Mouse (Mus musculus): ENCODE measurements around the gene Fam111a.
A peak's percentile ranks its signal among the peaks of the same experiment; 100 is the strongest.

The Fam111a gene

DNA sequence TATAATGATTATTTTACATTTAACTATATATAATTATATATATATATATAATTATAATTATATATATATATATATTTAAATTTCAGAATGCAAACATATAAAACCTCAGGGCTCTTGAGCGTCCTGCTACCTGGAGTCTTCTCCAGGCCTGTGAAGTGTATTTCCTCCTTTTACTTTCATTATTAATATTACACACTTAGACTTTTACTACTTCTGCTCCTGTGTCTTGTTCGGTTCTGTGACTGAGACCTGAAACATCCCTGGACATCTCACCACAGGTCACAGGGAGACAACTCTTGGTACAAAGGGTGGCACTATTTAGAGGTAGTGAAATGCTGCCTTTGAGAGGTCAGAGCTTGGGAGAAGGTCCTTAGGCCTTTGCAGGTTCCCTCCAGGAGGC, 10.8 kb downstream of the Fam111a start:
- DNase-seq (ENCODE audit: low read depth in 1 of 2, low spot score in 2 of 2) = no peak

DNA sequence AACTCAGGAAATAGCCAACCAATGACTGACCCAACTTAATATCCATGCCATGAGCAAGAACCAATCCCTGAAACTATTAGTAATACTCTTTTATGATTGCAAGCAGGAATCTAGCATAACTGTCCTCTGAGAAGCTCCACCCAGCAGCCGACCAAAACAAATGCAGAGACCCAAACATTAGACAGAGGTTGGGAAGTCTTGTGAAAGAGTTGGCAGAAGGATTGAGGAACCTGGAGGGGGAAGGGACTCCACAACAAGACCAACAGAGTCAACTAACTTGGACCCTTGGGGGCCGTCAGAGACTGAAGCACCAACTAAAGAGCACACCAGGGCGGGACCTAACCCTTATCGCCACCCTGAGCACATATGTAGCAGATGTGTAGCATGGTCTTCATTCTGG, 12.7 kb downstream of the Fam111a start:
- no peak for DNase-seq (ENCODE audit: low read depth in 1 of 2, low spot score in 2 of 2)

DNA sequence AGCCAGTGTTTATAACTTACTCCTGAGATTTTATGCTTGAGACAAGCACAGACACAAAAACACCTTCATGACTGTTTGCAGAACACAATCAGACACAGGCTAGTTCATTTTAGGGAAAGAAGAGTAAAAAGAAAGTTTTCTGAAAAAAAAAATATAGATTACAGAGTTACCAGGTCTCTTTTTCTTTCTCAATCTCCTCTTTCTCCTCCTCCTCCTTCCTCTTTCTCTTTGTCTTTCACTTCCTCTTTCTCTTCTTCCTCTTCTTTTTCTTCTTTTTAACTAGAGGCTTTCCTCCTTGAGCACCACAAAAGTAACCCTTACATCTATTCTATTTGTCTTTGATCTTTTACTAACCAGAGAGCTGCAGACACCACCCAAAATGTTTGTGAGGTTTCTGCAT, 18.7 kb downstream of the Fam111a start:
- DNase-seq (ENCODE audit: low read depth in 1 of 2, low spot score in 2 of 2) = no peak

DNA sequence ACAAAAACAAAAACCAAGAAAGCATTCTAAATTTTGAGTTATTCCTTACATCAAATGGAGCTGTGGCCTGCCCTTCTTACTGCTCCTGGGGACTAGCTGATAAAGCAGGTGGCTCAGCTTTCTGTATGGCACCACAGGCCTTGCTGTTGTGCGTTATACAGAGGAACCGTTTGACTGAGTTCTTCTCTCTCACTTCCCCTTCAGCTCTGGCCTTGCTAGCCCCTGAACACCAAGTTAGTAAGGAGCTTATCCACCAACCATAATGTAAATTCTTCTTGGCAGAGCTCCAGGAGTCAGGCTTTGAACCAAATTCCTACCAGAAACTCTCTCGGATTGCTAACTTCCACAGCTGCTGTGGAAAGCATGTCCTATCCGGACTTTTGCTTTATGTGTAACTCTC, 21.5 kb downstream of the Fam111a start:
- no peak for DNase-seq (ENCODE audit: low read depth in 1 of 2, low spot score in 2 of 2)

DNA sequence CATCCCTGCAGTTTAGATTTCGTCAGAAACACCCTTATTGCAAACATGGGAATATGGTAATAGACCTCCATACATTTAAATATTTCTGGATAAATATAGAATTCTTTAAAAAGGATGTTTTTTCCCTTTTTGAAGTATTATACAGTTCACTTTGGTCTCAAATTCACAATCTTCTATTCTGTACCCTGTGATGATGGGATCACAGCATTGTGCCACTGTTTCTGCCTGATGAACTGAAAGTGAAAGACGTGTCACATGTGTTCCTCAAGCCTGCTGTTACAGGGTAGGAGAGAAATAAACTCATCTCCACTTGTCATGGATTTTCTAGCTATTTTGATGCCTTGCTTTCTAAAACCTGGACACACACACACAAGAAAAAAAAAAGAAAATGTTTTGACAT, 25.3 kb downstream of the Fam111a start:
- no peak for DNase-seq (ENCODE audit: low read depth in 1 of 2, low spot score in 2 of 2)

DNA sequence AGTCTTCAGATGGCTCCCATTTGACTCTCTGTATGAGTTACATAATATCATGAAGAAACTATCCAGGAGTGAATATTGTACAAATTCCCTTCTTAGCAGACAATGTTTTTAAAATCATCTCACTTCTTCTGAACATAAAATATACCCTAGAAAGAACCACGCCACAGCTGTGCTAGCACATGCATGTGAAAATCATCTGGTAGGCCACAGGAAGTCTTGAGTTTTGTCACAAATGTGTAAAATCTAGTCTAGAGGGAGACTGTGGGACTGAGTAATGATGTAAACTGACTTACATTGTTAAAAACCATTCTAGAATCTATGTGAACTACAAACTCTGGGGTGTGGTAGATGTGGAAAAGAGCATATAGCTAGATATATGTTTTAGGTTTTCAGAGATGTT, 26.1 kb downstream of the Fam111a start:
- DNase-seq (ENCODE audit: low read depth in 1 of 2, low spot score in 2 of 2) = no peak

DNA sequence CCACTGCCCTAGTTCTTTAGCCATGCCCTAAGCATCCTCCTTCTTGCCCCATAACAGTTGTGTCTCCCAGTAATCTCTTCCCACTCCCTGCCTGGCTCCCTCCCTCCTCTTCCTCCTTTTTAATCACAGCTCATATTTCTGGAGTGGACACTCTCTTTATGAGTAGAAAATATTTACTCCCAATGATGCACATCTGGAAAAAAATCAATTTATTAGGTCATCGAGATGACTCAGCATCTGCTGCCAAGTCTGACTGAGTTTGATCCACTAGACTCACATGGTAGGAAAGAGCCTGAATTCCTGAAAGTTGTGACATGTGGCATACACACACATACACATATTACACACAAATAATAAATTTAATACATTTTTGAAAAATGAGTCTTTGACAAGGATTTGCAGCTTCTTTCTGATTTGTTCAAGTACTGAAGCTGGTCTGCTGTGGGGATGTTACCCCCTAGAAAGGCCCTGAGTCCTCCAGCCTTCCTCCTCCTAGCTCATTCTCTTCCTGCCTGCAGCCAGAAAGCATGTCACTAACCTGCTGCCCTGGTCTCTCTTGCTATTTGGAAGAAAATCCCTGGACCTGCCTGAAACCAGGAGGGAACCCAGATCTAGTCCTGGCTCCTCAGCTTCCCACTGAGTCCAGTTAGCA, 27.2 kb downstream of the Fam111a start:
- DNase-seq (ENCODE audit: low read depth in 1 of 2, low spot score in 2 of 2) = no peak

DNA sequence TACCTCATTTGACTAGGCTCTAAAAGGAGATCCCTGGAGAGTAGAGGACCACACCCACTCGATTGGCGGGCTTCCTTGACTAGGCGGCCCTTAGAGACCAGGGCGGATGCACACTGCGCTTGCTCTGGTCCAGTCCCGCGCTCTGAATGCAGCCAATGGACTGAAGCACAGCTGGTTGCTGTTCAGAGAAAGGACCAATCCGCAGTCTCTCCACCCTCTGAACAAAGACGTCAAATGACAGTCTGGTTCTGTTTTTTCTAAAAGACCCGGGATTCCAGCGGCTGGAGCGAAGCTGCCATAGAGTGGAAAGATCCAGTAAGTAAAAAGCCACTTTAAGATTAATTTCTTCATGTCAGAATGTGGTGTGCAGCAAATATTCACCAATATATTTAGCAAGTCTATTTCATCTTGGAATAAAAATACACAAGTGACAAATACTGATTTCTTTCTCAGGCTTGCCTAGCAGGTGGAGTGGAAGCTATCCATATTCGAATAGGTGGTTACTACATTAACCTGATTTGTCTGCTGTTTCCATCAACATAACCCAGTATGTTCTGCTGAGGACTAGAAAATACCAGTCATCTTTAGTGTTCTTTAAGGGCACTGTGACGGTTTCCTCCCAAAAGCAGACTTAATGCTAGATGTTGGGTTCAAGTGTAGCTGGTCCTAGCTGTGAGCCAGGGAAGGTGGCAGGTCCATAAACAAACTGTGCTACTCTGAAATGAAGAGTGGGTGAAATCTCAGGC, 27.9 kb downstream of the Fam111a start:
- peak; percentile 74 to 84 for DNase-seq (ENCODE audit: low read depth in 1 of 2, low spot score in 2 of 2)

DNA sequence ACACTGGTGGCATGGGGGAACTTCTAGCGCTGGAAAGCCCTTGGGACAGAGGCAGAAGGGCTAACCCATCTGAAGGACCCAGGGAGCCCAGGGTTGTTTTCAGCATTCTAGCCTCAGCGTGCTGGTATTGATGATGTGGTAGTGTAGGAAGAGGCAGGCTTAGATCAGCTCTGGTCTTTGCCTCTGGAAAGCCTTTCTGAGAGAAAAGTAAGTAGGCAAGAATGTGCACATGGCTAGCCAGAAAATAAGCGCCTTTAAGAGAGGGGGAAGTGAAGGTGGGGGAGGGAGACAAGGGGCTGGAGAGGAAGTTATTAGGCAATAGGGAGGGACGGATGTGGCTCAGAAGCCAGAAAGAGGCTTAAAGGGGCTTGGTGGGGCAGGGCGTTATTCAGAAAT, 28.5 kb downstream of the Fam111a start:
- DNase-seq (ENCODE audit: low read depth in 1 of 2, low spot score in 2 of 2) = peak in 1 of 2 experiments; percentile 19

DNA sequence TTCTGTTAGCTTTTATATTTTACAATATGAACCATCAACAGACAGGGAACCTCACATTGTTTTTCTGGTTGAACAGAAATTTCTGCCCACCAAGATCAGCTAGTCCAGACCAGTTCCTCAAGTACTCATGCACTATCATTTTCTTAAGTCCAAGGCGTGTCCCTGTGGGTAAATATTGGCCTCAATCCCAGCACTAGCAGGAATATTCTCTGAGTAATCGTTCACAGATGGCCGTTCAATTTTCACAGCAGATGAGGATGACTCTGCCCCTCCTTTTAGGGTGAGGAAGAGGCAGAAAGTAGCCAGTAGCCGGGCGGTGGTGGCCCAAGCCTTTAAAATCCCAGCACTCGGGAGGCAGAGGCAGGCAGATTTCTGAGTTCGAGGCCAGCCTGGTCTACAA, 29.6 kb downstream of the Fam111a start:
- DNase-seq (ENCODE audit: low read depth in 1 of 2, low spot score in 2 of 2) = no peak

DNA sequence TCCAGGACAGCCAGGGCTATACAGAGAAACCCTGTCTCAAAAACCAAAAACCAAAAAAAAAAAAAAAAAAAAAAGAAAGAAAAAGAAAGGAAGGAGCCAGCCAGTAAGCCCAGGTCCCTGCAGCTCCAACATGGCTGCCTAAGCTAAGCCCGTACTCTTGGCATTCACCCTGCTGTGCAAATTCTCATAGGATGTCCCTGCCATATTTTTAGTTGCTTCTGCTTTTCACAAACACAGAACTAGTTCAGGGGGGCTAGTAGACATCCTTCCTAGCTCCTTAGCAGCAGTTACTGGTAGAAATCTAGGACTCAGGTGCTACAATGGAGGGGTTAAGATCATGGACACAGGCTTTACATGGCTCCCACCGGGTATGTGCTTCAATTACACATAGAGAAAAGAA, 30.0 kb downstream of the Fam111a start:
- DNase-seq (ENCODE audit: low read depth in 1 of 2, low spot score in 2 of 2) = no peak

DNA sequence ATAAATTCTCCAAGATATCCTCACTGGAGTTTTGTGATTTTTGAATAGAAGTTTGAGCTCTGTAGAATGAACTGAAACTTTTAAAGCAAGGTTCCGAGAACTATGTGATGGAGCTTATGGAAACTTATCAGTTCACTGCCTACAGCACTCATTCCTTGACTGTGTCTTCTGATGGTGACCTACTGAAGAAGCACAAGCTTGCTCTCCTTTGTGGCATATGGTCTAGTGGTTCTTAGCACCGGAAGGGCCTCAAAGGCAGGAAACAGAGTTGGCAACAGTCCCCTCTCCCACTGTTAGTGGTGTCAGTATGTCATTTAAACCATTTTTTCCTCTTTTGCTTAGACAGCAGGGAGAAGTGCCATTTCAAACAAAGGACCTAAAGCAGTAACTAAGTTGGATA, 31.1 kb downstream of the Fam111a start:
- no peak for DNase-seq (ENCODE audit: low read depth in 1 of 2, low spot score in 2 of 2)

DNA sequence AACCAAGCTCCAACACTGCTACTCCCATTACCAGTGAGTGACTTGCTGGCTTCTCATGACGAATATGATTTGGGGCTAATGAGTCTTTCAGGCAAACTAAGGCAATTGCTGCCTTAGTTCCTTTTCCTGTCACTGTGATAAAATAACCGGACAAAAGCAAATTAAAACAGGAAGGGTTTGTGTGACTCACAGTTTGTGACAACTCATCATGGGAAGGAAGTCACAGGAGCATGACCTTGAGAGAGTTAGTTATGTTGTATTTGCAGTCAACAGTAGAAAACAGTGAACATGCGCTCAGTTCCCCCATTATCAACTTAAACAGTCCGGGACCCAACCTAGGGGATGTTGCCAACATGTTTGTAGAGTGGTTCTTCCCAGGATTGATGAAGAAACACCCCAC, 39.8 kb downstream of the Fam111a start:
- DNase-seq (ENCODE audit: low read depth in 1 of 2, low spot score in 2 of 2) = peak; percentile 30 to 39

DNA sequence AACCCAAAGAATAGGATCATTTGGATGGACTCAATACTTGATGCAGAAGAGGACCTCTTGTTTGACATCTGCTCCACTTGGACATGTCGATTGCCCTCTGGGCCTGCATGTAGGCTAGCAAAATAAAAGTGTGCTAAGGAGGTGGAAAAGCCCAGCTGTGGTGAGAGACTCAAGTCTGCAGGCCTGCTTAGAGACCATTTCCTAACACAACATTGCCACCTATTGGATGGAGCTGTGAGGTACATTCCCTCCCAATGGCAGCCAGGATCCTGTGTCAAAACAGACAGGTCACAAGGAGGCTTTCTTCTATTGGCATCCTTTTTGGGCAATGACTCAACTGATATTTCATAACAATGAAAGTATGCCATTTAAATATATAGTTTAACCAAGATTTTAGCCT, 46.4 kb downstream of the Fam111a start:
- peak; percentile 34 to 39 for DNase-seq (ENCODE audit: low read depth in 1 of 2, low spot score in 2 of 2)

DNA sequence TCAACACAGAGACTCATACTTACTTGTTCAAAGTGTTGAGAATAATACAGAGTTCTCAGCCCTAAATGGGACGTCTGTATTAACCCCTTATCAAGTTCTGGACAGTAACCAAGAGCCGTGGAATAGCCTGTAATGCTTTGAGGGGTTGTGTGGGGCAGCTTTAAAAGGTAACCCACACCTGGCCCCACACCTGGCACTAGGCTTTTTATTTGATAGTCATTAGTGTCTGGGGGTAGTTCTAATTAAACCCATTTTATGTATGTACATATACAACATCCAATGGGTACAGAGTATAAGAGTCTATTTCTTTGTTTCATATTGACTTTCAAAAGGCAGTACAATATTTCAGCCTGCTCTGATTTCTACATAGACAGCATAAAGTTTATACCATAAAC, 49.6 kb downstream of the Fam111a start:
- no peak for DNase-seq (ENCODE audit: low read depth in 1 of 2, low spot score in 2 of 2)

DNA sequence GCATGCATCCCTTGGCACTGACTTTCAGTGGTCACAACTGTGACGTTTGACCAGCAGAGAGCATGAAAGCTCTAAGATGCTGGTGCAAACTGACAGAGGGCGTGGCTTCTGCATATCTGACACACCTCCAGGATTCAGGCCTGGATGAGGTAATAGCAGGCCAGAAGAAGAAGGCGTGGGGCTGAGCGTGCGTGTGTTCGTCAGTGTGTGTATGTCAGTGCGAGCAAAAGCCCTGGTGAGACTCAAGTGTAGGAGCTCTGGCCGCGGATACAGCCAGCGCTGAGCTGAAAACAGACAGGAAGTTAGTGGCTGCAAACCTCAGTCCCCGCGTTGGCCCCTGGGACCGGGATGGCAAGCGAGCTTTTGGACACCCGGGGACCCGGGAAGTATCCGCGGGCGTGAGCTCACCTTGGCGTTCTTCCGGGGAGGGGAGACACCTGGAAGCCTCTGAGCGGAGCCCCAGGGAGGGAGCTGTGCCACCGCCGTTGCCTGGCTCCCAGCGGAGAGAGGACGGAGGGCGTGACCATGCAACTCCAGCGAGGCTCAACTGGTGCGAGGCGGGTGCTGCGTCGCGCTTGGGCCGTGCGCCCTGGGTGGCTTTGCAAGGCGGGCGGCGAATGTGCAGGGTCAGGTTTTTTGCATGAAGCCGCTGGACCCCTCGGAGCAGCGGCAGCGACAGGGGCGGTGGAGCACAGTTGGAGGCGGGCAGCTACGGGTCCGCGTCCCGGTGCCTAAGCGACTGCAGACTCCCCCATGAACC, 50.2 kb downstream of the Fam111a start:
- DNase-seq (ENCODE audit: low read depth in 1 of 2, low spot score in 2 of 2) = no peak

DNA sequence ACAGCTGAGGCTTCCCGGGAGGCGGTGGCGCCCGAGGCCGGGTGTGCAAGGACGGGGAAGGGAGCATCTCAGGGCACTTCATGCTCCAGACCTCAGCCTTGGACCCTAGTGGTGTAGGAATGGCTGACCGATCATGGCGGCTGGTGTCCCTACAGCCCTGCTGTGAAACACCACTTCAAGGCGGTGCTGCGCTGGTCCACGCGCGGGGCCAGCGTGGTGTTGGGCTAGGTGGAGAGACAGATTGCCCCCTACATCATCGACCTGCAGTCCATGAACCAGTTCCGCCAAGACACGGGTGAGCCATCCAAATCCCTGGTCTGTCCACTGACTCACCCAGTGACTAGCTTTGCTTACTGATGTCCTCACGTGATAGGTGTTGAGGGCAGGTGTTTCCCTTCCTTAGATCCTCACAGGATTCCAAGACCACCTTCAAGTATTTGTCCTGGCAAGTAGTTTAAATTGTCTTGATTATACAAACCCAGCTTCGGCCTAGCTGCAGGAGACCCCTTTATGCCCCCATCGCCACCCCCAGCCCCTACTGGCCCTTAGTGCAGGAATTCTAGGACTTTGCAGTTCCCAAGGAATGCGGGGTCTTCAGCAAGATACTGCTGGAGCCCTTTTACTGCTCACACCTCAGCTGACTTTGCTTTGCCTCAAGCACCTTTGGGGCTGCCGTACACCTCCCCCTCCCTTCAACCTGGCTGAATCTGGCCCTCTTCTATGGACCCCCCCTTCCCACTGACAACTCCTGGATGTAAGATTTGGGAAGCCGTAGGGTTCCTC, 50.9 kb downstream of the Fam111a start:
- DNase-seq (ENCODE audit: low read depth in 1 of 2, low spot score in 2 of 2) = no peak

DNA sequence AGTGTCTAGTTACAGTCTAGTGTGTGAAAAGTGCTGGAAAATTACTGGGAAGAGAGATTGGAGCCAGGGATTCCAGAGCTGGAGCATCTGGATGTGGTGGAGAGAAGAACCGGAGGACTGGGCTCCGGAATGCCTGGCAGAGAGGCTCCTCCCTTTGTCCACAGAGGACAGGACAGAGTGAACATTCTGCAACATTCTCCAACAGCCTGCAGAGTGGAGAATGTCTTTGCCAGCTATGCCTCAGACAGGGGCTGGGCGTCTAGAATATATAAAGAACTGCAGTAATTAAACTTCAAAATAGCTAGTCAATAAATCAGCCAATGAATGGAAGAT, 51.5 kb downstream of the Fam111a start:
- no peak for DNase-seq (ENCODE audit: low read depth in 1 of 2, low spot score in 2 of 2)

DNA sequence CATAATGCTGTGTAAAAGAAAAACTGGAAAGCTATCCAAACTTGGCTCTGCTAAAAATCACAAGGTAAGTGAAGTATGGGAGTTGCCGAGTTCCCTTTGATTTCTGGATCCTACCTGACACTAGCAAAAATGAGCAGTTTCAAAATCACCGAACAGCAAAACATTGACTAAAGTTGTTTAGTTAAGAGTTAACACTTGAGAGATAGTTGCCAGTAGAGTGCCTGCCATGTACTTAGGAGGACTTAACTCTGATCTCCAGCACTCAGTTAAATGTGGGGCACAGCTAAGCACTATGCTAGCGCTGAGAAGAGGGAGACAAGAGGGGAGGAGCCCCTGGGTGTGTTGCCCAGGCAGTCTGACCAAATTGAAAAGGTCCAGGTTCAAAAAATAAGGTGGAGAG, 53.1 kb downstream of the Fam111a start:
- no peak for DNase-seq (ENCODE audit: low read depth in 1 of 2, low spot score in 2 of 2)

DNA sequence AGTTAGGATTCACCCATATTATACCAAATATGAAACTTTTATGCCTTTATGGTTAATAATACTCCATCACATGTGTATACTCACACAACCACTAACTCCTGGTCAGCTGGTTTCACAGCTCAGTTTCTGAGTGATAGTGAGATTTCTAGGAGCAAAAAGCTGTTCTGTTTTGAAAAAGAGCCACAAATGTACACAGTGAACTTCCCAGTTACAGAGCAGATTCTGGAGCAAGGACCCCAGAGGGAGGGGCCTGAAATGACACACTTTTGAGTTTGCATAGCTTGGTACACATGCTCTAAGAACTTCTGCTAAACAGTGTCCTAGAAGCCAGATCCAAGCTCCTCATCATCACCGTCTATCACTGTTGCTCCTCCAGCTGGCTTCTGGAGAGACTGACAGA, 54.1 kb downstream of the Fam111a start, which contains the start of gene Gm4952:
TSS of gene Gm4952 (plus strand) at position 301 of the 400 bp plus-strand sequence.
- no peak for DNase-seq (ENCODE audit: low read depth in 1 of 2, low spot score in 2 of 2)

DNA sequence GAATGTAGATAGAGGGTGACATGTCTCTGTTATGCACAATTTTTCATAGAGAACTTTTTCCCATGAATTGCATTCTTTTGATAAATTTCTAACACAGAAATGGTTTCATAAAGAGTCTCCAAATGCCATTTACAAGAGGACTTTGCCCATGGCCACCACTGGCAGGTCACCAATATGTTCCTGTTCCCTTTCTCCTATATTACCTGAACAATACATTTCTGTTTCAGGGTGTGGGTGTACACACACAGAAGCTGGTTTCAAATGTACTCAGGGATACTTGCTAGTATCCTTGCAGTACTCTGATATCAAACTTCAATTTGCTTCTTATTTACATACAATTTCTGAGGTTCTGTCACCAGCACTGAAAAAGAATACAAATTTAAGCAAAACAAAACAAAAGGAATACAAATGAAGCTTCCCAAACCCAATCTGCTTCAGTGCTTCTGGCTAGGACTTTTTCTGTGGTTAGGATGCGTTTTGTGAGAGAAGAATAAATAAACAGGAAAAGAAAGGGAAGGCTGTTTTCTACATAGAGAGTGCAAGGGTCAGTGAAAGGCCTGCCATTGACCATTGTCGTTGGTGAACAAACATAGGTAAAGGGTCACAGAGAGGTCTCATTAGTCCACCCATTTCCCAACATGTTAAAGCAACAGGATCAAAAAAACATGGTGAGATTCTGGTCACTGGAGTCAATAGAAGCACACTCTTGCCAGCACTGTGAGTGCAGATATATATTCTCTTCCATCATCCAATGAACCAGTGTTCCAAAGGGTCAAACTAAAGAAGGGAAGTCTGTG, 55.3 kb downstream of the Fam111a start:
- no peak for DNase-seq (ENCODE audit: low read depth in 1 of 2, low spot score in 2 of 2)
